Mouse (Mus musculus) midbrain, embryonic 16.5 days (tissue): ENCODE data around the gene Tspear. TPM values are rescaled to one million over a fixed set of nuclear protein-coding genes. Genes with fewer than 3 reads are reported as not detected.

Source experiments
- ATAC-seq: fragments of 200-750 bp; cut with Nextera tagmentation; 2 replicates; pipeline ENCODE4 v1.8.0; 2017; ENCODE audit warnings: moderate TSS enrichment
- H3K27ac ChIP-seq: fragments of 300-500 bp; sonication (generic); 2 replicates; pipeline ENCODE4 v1.5.1; 2014; ENCODE audit warnings: mild to moderate bottlenecking, low read length, mixed read lengths
- H3K27me3 ChIP-seq: fragments of 300-500 bp; sonication (generic); 2 replicates; pipeline ENCODE4 v1.6.1; 2014; ENCODE audit warnings: low read depth, low read length, mixed read lengths; ENCODE audit not compliant: control insufficient read depth, insufficient read depth
- H3K36me3 ChIP-seq: fragments of 300-500 bp; sonication (generic); 2 replicates; pipeline ENCODE4 v1.6.1; 2014; ENCODE audit warnings: mild to moderate bottlenecking, low read length, moderate library complexity, mixed read lengths; ENCODE audit not compliant: control insufficient read depth, insufficient read depth
- H3K4me1 ChIP-seq: fragments of 300-500 bp; sonication (generic); 2 replicates; pipeline ENCODE4 v1.6.1; 2014; ENCODE audit warnings: mild to moderate bottlenecking, low read length, mixed read lengths; ENCODE audit not compliant: control insufficient read depth, insufficient read depth
- H3K4me2 ChIP-seq: fragments of 300-500 bp; sonication (generic); 2 replicates; pipeline ENCODE4 v1.6.1; 2014; ENCODE audit warnings: mild to moderate bottlenecking, low read length, mixed read lengths
- H3K4me3 ChIP-seq: fragments of 300-500 bp; sonication (generic); 2 replicates; pipeline ENCODE4 v1.5.1; 2014; ENCODE audit warnings: low read depth, mild to moderate bottlenecking, low read length, moderate library complexity, mixed read lengths
- H3K9ac ChIP-seq: fragments of 300-500 bp; sonication (generic); 2 replicates; pipeline ENCODE4 v1.6.1; 2014; ENCODE audit warnings: low read depth, low read length, mixed read lengths
- H3K9me3 ChIP-seq: fragments of 300-500 bp; sonication (generic); replicated peaks from 2 replicates; pipeline ENCODE4 v1.6.1; 2014; ENCODE audit warnings: mild to moderate bottlenecking, low read length, mixed read lengths; ENCODE audit not compliant: control insufficient read depth, poor library complexity, severe bottlenecking
- WGBS: fragments of 180-500 bp; shearing (Covaris S2); extraction: QIAGEN DNeasy Blood & Tissue Kit; methylation state at CpG from one replicate; pipeline ENCODE4 v1.1.7; 2014; 5-methylcytosine and 5-hydroxymethylcytosine counted together
- polyA plus RNA-seq: library from polyadenylated mRNA; unstranded; fragments of >200 nt; fragmentation: Nextera tagmentation; extraction: Ambion mirVana; gene quantifications from 2 replicates; pipeline ENCODE4 v1.2.1, GENCODE M21; 2015

The Tspear gene
- polyA plus RNA-seq, 1 experiment from 2014 or later: 1.6 TPM

GRCm38 (mm10) chr10:77861675-77862074, 175.3 kb downstream of the Tspear start, which contains the start of gene Gm3285:
Gm3285 (plus strand) TSS chr10:77861975.
- no peaks in the 10 kb centered on the region for H3K36me3 ChIP-seq
- WGBS: 43% methylated on average over 7 of the region's 7 CpGs
- H3K9ac ChIP-seq: no peak within 1 kb of the TSS
- no peaks in the 10 kb centered on the region for H3K27me3 ChIP-seq
- peaks cover 3% of the 10 kb centered on the region; the same call in 1 of the 2 replicates for H3K9me3 ChIP-seq
- H3K4me2 ChIP-seq: no peak within 1 kb of the TSS
- H3K4me1 ChIP-seq: no peaks in the 10 kb centered on the region
- H3K27ac ChIP-seq: no peak within 1 kb of the TSS
- no peak for ATAC-seq
- no peak within 1 kb of the TSS for H3K4me3 ChIP-seq

GRCm38 (mm10) chr10:77864067-77864761, 177.8 kb downstream of the Tspear start:
- ATAC-seq: peak; percentile 78
- H3K4me1 ChIP-seq: no peaks in the 10 kb centered on the region
- H3K27me3 ChIP-seq: no peaks in the 10 kb centered on the region
- H3K36me3 ChIP-seq: no peaks in the 10 kb centered on the region
- no peaks in the 10 kb centered on the region for H3K9me3 ChIP-seq
- H3K27ac ChIP-seq: no peak overlapping the region
- 0 out of 2 replicates have a peak overlapping the region, but pooled peaks have one; percentile 11 for H3K9ac ChIP-seq
- WGBS: 41% methylated on average over 13 of the region's 14 CpGs
- H3K4me2 ChIP-seq: peak overlapping the region; percentile 16
- peak overlapping the region; percentile 10; the same call in 1 of the 2 replicates for H3K4me3 ChIP-seq

- WGBS: 36% methylated on average over 11 of the region's 11 CpGs
- Histone ChIP-seq H3K4me2 (peak overlapping the region; percentile 16), H3K4me1 (no peaks in the 10 kb centered on the region), H3K4me3 (peak overlapping the region; percentile 10; the same call in 1 of the 2 replicates), H3K27me3 (no peaks in the 10 kb centered on the region), H3K9ac (0 out of 2 replicates have a peak overlapping the region, but pooled peaks have one; percentile 11), H3K27ac (no peak overlapping the region), H3K36me3 (no peaks in the 10 kb centered on the region), H3K9me3 (no peaks in the 10 kb centered on the region)
- ATAC-seq: no peak; the same call in 1 of the 2 replicates
Measured at GRCm38 (mm10) chr10:77864762-77865143, 178.4 kb downstream of the Tspear start.

GRCm38 (mm10) chr10:77867546-77867945, 181.2 kb downstream of the Tspear start:
- Histone ChIP-seq H3K27ac (no peak overlapping the region), H3K27me3 (no peaks in the 10 kb centered on the region), H3K9me3 (no peaks in the 10 kb centered on the region), H3K4me3 (no peak overlapping the region), H3K36me3 (no peaks in the 10 kb centered on the region), H3K4me1 (no peaks in the 10 kb centered on the region), H3K9ac (no peak overlapping the region), H3K4me2 (no peak overlapping the region)
- no peak for ATAC-seq
- 33% methylated on average over 1 of the region's 1 CpGs for WGBS

- 87% methylated on average over 7 of the region's 7 CpGs for WGBS
- Histone ChIP-seq H3K27me3 (no peaks in the 10 kb centered on the region), H3K27ac (no peak overlapping the region), H3K4me1 (no peaks in the 10 kb centered on the region), H3K9me3 (no peaks in the 10 kb centered on the region), H3K4me2 (no peak overlapping the region), H3K4me3 (no peak overlapping the region), H3K9ac (no peak overlapping the region), H3K36me3 (no peaks in the 10 kb centered on the region)
- no peak for ATAC-seq
Measured at GRCm38 (mm10) chr10:77869651-77870050, 183.3 kb downstream of the Tspear start.

GRCm38 (mm10) chr10:77878985-77879384, 192.6 kb downstream of the Tspear start:
- H3K36me3 ChIP-seq: no peaks in the 10 kb centered on the region
- no peak overlapping the region for H3K4me2 ChIP-seq
- H3K4me1 ChIP-seq: no peaks in the 10 kb centered on the region
- no peaks in the 10 kb centered on the region for H3K27me3 ChIP-seq
- H3K4me3 ChIP-seq: no peak overlapping the region
- no peak for ATAC-seq
- H3K27ac ChIP-seq: no peak overlapping the region
- no peak overlapping the region for H3K9ac ChIP-seq
- WGBS: 56% methylated on average over 6 of the region's 6 CpGs
- H3K9me3 ChIP-seq: no peaks in the 10 kb centered on the region

GRCm38 (mm10) chr10:77880305-77880704, 193.9 kb downstream of the Tspear start:
- Histone ChIP-seq H3K9me3 (no peaks in the 10 kb centered on the region), H3K27me3 (no peaks in the 10 kb centered on the region), H3K9ac (no peak overlapping the region), H3K27ac (no peak overlapping the region), H3K4me3 (no peak overlapping the region), H3K36me3 (no peaks in the 10 kb centered on the region), H3K4me2 (no peak overlapping the region), H3K4me1 (no peaks in the 10 kb centered on the region)
- WGBS: 80% methylated on average over 3 of the region's 3 CpGs
- ATAC-seq: no peak

- no peak for ATAC-seq
- H3K27ac ChIP-seq: no peak overlapping the region
- no peak overlapping the region for H3K4me2 ChIP-seq
- H3K36me3 ChIP-seq: no peaks in the 10 kb centered on the region
- H3K4me1 ChIP-seq: no peaks in the 10 kb centered on the region
- no peaks in the 10 kb centered on the region for H3K27me3 ChIP-seq
- no peak overlapping the region for H3K4me3 ChIP-seq
- H3K9ac ChIP-seq: no peak overlapping the region
- H3K9me3 ChIP-seq: no peaks in the 10 kb centered on the region
- WGBS: 86% methylated on average over 5 of the region's 5 CpGs
Measured at GRCm38 (mm10) chr10:77882553-77882952, 196.2 kb downstream of the Tspear start.

GRCm38 (mm10) chr10:77886007-77886747, 199.8 kb downstream of the Tspear start:
- ATAC-seq: no peak
- WGBS: 54% methylated on average over 12 of the region's 12 CpGs
- Histone ChIP-seq H3K9me3 (peaks cover 5% of the 10 kb centered on the region; the same call in 1 of the 2 replicates), H3K36me3 (no peaks in the 10 kb centered on the region), H3K27ac (no peak overlapping the region), H3K27me3 (no peaks in the 10 kb centered on the region), H3K4me1 (no peaks in the 10 kb centered on the region), H3K9ac (no peak overlapping the region), H3K4me2 (no peak overlapping the region), H3K4me3 (no peak overlapping the region)
